Mouse (Mus musculus) heart, postnatal 36 days (tissue): Measurements from ENCODE around the gene Wt1. TPM values are rescaled to one million over a fixed set of nuclear protein-coding genes. Genes with fewer than 3 reads are reported as not detected.

Source experiments
- DNase-seq, 2 experiments: peaks; one replicate each; pipeline ENCODE4 v3.0.0; 2021 to 2022
- intact Hi-C: fragments of 180-260 bp; cut with DNase I; formaldehyde crosslinking; loops from one replicate; pipeline ENCODE4 v1.15.1; 2025
- total RNA-seq, 2 experiments: library from RNA; stranded (reverse); gene quantifications; 2 replicates each; pipeline ENCODE4 v1.2.3; 2021

Gene Wt1
- total RNA-seq, 2 experiments from 2014 or later, result 5.2 to 6.9 TPM

DNA sequence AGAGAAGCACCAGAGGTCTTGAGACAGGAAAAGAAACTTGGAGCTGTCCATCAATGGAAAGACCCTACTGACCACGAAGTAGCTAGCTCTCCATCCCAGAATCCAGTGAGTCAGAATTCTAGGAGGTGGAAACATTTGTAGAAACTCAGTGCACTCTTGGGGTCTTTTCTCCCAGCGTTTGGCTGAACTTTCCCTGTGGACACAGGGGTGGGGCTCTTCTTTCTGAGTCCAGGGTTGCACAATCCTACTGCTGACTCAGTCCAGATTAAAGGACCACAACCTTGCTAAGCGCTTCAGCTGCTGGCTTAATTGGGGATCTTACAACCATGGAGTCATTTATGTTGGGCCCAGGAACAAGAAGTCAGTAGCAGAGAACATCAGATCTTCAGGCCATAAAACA lies 41.8 kb downstream of the Wt1 start:
- DNase-seq, result no peak
- intact Hi-C loops, result no loop called here

GRCm38 (mm10) chr2:105174254-105174653 lies 47.9 kb downstream of the Wt1 start:
- intact Hi-C loops, result loop anchor here (5.0 kb wide), 1 partner anchor 42 kb away; no protein-coding TSS in a partner anchor
- no peak for DNase-seq

DNA sequence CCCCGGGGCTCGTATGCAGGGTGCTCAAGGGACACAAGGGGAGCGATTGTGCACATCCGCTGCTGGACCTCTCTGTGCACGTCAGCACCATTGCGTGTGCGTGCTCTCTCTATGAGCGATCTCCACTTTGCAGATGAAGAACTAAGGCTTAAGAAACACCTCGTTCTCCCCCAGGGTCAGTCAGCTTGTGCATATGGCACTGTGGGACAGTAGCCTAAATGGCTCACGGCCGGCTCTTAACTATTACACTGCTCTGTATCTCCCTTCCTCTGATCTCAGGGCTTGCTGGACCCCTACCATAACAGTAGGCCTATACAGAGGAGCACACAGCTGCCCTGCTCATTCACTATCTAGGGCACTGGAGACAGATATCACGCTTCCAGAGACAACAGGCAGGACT lies 52.5 kb downstream of the Wt1 start:
- DNase-seq, result no peak
- intact Hi-C loops, result no loop called here

- intact Hi-C loops, result no loop called here
- no peak for DNase-seq
Observed at GRCm38 (mm10) chr2:105182501-105182900, 56.2 kb downstream of the Wt1 start.

DNA sequence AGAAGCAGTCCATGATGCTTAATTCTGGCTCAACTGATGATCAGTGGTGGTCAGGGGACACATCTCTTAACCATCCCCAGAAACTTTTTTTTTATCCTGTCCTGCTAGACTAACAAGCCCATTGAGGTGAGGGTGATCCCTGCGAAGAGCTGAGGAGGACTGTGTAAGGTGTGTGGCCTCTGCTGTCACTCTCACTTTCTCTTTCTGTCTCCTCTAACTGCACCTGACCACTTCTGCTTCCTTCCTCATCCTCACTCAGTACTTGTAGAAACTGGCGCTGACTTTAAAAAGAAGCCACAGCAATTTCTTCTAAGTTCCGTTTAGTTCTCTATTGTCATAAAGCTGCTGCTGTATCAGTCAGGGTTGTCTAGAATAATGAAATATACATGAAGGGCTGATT lies 58.8 kb downstream of the Wt1 start:
- intact Hi-C loops, result loop anchor here (5.0 kb wide), 1 partner anchor 73 kb away; no protein-coding TSS in a partner anchor
- no peak for DNase-seq

- no peak for DNase-seq
- intact Hi-C loops, result loop anchor here (5.0 kb wide), 1 partner anchor 74 kb away; no protein-coding TSS in a partner anchor
Observed at GRCm38 (mm10) chr2:105185768-105186529, 59.6 kb downstream of the Wt1 start.

- no peak for DNase-seq
- intact Hi-C loops, result loop anchor here (5.0 kb wide), 1 partner anchor 74 kb away; no protein-coding TSS in a partner anchor
Observed at GRCm38 (mm10) chr2:105186591-105186990, 60.3 kb downstream of the Wt1 start.

- intact Hi-C loops, result loop anchor here (2.0 to 5.0 kb wide), 2 partner anchors 76 to 299 kb away; no protein-coding TSS in a partner anchor
Observed at GRCm38 (mm10) chr2:105188182-105188581, 61.9 kb downstream of the Wt1 start.

DNA sequence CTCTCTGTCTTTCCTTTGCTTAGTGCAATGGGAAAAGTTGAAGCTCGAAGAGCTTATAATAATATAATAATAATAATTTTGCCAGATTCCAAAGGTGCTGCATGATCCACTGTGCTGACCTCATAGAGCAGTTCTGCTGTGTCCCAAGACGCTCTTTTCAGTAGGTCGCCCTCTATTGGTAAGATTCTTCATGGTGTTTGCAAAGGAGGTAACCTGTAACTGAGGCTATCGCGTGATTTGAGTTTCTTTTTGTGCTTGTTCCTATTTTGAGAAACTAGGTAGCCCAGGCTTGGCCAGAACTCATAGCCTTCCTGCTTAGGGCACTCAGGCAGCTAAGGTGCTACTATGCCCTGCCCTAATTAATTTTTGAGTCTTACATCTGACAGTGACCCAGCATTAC lies 63.0 kb downstream of the Wt1 start:
- intact Hi-C loops, result loop anchor here (2.0 to 5.0 kb wide), 2 partner anchors 77 to 301 kb away; no protein-coding TSS in a partner anchor

More at GRCm38 (mm10) chr2:105188182-105188581, 61.9 kb downstream of the Wt1 start:
- DNase-seq, result no peak

GRCm38 (mm10) chr2:105200152-105200551 lies 73.8 kb downstream of the Wt1 start:
- intact Hi-C loops, result no loop called here
- no peak for DNase-seq

More for the DNA sequence above, 63.0 kb downstream of the Wt1 start:
- no peak for DNase-seq

DNA sequence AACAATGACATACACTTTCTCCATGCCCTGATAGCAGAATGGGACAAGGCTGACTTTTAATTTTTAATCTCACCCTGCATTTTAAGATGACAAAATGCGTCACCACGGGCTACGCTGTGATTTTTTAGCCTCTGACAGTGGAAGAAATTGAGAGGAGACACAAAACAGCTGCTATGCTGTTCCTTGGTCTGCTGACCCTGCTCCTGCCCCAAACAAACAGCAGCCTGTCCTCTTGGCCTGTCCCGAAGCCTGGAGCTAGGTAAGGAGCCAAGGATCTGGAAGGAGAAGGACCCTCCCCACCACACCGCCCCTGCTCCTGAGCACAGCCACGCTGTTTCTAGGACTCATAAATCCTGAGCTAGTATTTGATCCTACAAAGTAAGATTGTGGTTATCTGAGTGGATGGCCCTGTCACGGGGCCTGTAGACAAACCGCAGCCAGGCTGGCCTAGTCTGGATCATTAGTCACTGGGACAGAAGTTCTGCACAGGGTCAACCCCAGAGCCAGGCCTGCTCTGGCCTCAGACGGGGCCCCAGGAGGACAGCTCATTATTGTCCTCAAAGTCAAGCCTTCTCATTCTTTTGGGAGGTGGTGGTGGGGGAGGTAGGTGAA lies 80.3 kb downstream of the Wt1 start:
- intact Hi-C loops, result no loop called here

DNA sequence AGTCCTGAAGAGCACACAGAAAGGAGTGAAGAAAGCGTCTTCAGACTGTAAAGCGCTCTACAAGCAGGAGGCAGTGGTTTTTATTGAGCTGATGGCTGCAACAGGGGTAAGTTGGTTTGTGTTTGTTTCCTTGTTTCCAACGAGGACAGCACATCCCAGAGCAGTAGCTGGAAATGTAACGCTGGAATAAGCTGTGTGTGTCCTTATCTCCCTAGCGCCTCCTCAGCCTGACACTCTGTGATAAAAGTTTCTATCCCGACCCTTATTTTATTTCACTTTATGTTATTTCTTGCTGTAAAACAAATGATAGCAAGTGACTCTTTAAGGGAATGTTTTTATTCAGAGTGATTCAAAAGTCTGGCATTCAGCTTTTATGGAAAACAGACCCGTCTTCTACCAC lies 86.5 kb downstream of the Wt1 start:
- DNase-seq, result no peak
- intact Hi-C loops, result no loop called here

More for the DNA sequence above, 80.3 kb downstream of the Wt1 start:
- DNase-seq, result no peak

DNA sequence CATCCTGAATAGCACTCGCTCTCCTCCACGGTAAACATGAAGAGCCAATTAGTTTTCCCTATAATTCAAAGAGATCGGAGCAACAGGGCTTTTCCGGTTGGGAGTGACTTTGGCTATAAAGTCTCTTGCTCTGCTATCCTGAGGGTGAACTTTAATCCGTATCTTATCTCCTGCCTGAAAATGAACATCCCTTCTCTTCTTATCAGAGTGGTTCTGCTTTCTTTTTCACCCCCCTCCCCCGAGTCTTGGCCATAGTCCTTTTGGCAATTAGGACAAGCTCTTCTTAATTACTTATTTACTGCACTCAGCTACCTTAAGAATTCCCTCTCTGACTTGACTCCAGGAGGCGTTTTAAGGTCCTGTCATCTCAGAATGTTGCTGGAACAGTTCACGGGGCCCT lies 89.6 kb downstream of the Wt1 start:
- intact Hi-C loops, result no loop called here
- DNase-seq, result no peak

DNA sequence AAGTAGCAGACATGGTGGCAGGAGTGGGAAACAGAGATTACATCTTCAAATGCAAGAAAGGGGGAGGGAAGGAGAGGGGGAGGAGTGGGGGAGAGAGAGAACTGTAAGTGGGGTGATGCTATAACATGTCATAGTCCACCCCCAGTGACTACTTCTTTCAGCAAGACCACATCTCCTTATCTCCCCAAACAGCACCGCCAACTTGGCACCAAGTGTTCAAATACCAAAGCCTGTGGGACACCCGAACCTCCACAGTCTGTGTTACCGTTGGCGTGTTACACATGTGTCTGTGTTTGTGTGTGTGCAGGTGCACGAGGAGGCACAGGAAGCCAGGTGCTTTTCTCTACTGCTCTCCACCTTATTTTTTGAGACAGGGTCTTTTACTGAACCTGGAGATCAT lies 92.9 kb downstream of the Wt1 start:
- DNase-seq, result no peak
- intact Hi-C loops, result no loop called here

- intact Hi-C loops, result no loop called here
- DNase-seq, result no peak
Observed at GRCm38 (mm10) chr2:105219664-105220063, 93.3 kb downstream of the Wt1 start.

GRCm38 (mm10) chr2:105220738-105221303 lies 94.5 kb downstream of the Wt1 start:
- intact Hi-C loops, result no loop called here
- no peak for DNase-seq

Other genes starting within 250 kb of the Wt1 start
- 100 to 1,000 TPM; 130 to 138 TPM for gene Eif3m, start 109.4 kb upstream of the Wt1 start, total RNA-seq
- gene Gm11060, start 34.5 kb upstream of the Wt1 start, total RNA-seq, result not detected
- 1 to 10 TPM; 1.3 to 2.4 TPM for gene Them7, start 97.8 kb downstream of the Wt1 start, total RNA-seq